Mouse (Mus musculus) embryonic facial prominence, embryonic 15.5 days (tissue): ENCODE results near the gene Sorcs1. TPM values are rescaled to one million over a fixed set of nuclear protein-coding genes. Genes with fewer than 3 reads are reported as not detected.

Experiments
- microRNA-seq: library from miRNA; unstranded; fragments of <30 nt; microRNA quantifications from one replicate; pipeline ENCODE4, GENCODE M21; 2016; ENCODE audit warnings: borderline number of aligned reads
- polyA plus RNA-seq: library from polyadenylated mRNA; unstranded; fragments of >200 nt; fragmentation: Nextera tagmentation; extraction: Ambion mirVana; gene quantifications from 2 replicates; pipeline ENCODE4 v1.2.1, GENCODE M21; 2015

Gene Sorcs1
- polyA plus RNA-seq, 1 experiment from 2014 or later = 2.7 TPM

Small RNAs within 50 kb of the gene (microRNA-seq; reads per million reads assigned to microRNA genes)
- gene Gm27749 = not detected
